Mouse (Mus musculus) cerebellum, postnatal 4 days (tissue): ENCODE measurements around the gene Klrb1a.
"Not testable (repeated sequence)": the region's sequence is repeated elsewhere in the genome, so short reads cannot be mapped to it uniquely, and the experiment has no call there.

Experiments used
- DNase-seq, 2 experiments: peaks; one replicate each; pipeline ENCODE4 v3.0.0; 2022; ENCODE audit warnings: low spot score in 2 of 2, mixed read lengths in 1 of 2

The Klrb1a gene

GRCm38 (mm10) chr6:128623433-128623832 is at the start of gene Klrb1a:
Klrb1a (minus strand) TSS chr6:128623533.
- not testable (repeated sequence) for DNase-seq

- DNase-seq, result no peak
These were observed 46.6 kb upstream of the Klrb1a start for GRCm38 (mm10) chr6:128669936-128670335.

GRCm38 (mm10) chr6:128662206-128662605 is 38.9 kb upstream of the Klrb1a start, which contains the start of gene Clec2h:
Clec2h (plus strand) TSS chr6:128662385.
- DNase-seq, result no peak

GRCm38 (mm10) chr6:128661249-128661648 is 37.9 kb upstream of the Klrb1a start:
- DNase-seq, result no peak

GRCm38 (mm10) chr6:128652938-128653337 is 29.6 kb upstream of the Klrb1a start:
- no peak for DNase-seq

- DNase-seq, result not testable (repeated sequence)
These were observed 27.5 kb upstream of the Klrb1a start for GRCm38 (mm10) chr6:128650827-128651226.

- DNase-seq, result no peak
These were observed 26.9 kb upstream of the Klrb1a start for GRCm38 (mm10) chr6:128650187-128650586.

GRCm38 (mm10) chr6:128649681-128650080 is 26.3 kb upstream of the Klrb1a start:
- DNase-seq, result no peak

- DNase-seq, result not testable (repeated sequence)
These were observed 22.4 kb upstream of the Klrb1a start for GRCm38 (mm10) chr6:128645708-128646107.

- not testable (repeated sequence) for DNase-seq
These were observed 21.4 kb upstream of the Klrb1a start for GRCm38 (mm10) chr6:128644694-128645093.

GRCm38 (mm10) chr6:128643999-128644398 is 20.7 kb upstream of the Klrb1a start:
- no peak for DNase-seq

GRCm38 (mm10) chr6:128641116-128641716 is 17.9 kb upstream of the Klrb1a start:
- DNase-seq, result no peak

GRCm38 (mm10) chr6:128640673-128641072 is 17.3 kb upstream of the Klrb1a start:
- DNase-seq, result no peak

GRCm38 (mm10) chr6:128630912-128631905 is 7.9 kb upstream of the Klrb1a start:
- DNase-seq, result not testable (repeated sequence)

- DNase-seq, result peak in 1 of 2 experiments; percentile 46
These were observed 6.7 kb upstream of the Klrb1a start for GRCm38 (mm10) chr6:128629771-128630739.

GRCm38 (mm10) chr6:128625246-128625645 is 1.9 kb upstream of the Klrb1a start:
- DNase-seq, result not testable (repeated sequence)

- DNase-seq, result no peak
These were observed 1.1 kb upstream of the Klrb1a start for GRCm38 (mm10) chr6:128624425-128624824.

- no peak for DNase-seq
These were observed 600 bp downstream of the Klrb1a start for GRCm38 (mm10) chr6:128622733-128623132.

- no peak for DNase-seq
These were observed 17.0 kb downstream of the Klrb1a start for GRCm38 (mm10) chr6:128606350-128606749.

GRCm38 (mm10) chr6:128604512-128604911 is 18.8 kb downstream of the Klrb1a start:
- DNase-seq, result peak in 1 of 2 experiments; percentile 6

- no peak for DNase-seq
These were observed 20.7 kb downstream of the Klrb1a start for GRCm38 (mm10) chr6:128602463-128603201.
